Mouse (Mus musculus) retina, postnatal 1 day (tissue): ENCODE results near the gene Parvb.
A peak's percentile ranks its signal among the peaks of the same experiment; 100 is the strongest.
"Not testable (repeated sequence)": the region's sequence is repeated elsewhere in the genome, so short reads cannot be mapped to it uniquely, and the experiment has no call there.

Experiments used
- DNase-seq: peaks from one replicate; pipeline ENCODE4 v3.0.0-alpha.2; 2012

Gene Parvb

GRCm38 (mm10) chr15:84258602-84259355 is 26.9 kb downstream of the Parvb start:
- DNase-seq, result no peak

- DNase-seq, result peak; percentile 94
These were observed 28.4 kb downstream of the Parvb start for GRCm38 (mm10) chr15:84260123-84260822.

GRCm38 (mm10) chr15:84262630-84263029 is 30.8 kb downstream of the Parvb start:
- no peak for DNase-seq

- peak; percentile 60 for DNase-seq
These were observed 31.7 kb downstream of the Parvb start for GRCm38 (mm10) chr15:84263573-84263972.

GRCm38 (mm10) chr15:84265141-84265540 is 33.3 kb downstream of the Parvb start:
- DNase-seq, result peak; percentile 73

GRCm38 (mm10) chr15:84266290-84266689 is 34.4 kb downstream of the Parvb start:
- DNase-seq, result no peak

- no peak for DNase-seq
These were observed 35.9 kb downstream of the Parvb start for GRCm38 (mm10) chr15:84267720-84268260.

GRCm38 (mm10) chr15:84269107-84269633 is 37.3 kb downstream of the Parvb start:
- DNase-seq, result peak; percentile 49

- DNase-seq, result no peak
These were observed 38.2 kb downstream of the Parvb start for GRCm38 (mm10) chr15:84270032-84270431.

GRCm38 (mm10) chr15:84270463-84270862 is 38.6 kb downstream of the Parvb start:
- DNase-seq, result no peak

GRCm38 (mm10) chr15:84276066-84276465 is 44.2 kb downstream of the Parvb start:
- DNase-seq, result no peak

- no peak for DNase-seq
These were observed 46.2 kb downstream of the Parvb start for GRCm38 (mm10) chr15:84278091-84278490.

GRCm38 (mm10) chr15:84278656-84279055 is 46.8 kb downstream of the Parvb start:
- DNase-seq, result no peak

- DNase-seq, result no peak
These were observed 48.5 kb downstream of the Parvb start for GRCm38 (mm10) chr15:84280309-84280708.

- DNase-seq, result no peak
These were observed 49.0 kb downstream of the Parvb start for GRCm38 (mm10) chr15:84280712-84281347.

GRCm38 (mm10) chr15:84282206-84283085 is 50.6 kb downstream of the Parvb start:
- no peak for DNase-seq

- peak; percentile 57 for DNase-seq
These were observed 52.2 kb downstream of the Parvb start for GRCm38 (mm10) chr15:84284059-84284458.

- DNase-seq, result peak; percentile 43
These were observed 53.6 kb downstream of the Parvb start for GRCm38 (mm10) chr15:84285453-84285852.

- not testable (repeated sequence) for DNase-seq
These were observed 57.1 kb downstream of the Parvb start for GRCm38 (mm10) chr15:84288953-84289352.

- DNase-seq, result no peak
These were observed 59.3 kb downstream of the Parvb start for GRCm38 (mm10) chr15:84291097-84291496.

- no peak for DNase-seq
These were observed 61.7 kb downstream of the Parvb start for GRCm38 (mm10) chr15:84293590-84293989.

- no peak for DNase-seq
These were observed 62.5 kb downstream of the Parvb start for GRCm38 (mm10) chr15:84294391-84294790.
